Mouse (Mus musculus): Measurements from ENCODE around the gene Krtap4-2.
A peak's percentile ranks its signal among the peaks of the same experiment; 100 is the strongest.
"Not testable (repeated sequence)": the region's sequence is repeated elsewhere in the genome, so short reads cannot be mapped to it uniquely, and the experiment has no call there.

Gene Krtap4-2

GRCm38 (mm10) chr11:99634653-99635134 lies at the start of gene Krtap4-2:
Gene Krtap4-2, minus strand, starts transcription at chr11:99635084.
- DNase-seq (ENCODE audit: low spot score) = no peak

GRCm38 (mm10) chr11:99683481-99683880 lies 48.6 kb upstream of the Krtap4-2 start:
- no peak for DNase-seq (ENCODE audit: low spot score)

DNA sequence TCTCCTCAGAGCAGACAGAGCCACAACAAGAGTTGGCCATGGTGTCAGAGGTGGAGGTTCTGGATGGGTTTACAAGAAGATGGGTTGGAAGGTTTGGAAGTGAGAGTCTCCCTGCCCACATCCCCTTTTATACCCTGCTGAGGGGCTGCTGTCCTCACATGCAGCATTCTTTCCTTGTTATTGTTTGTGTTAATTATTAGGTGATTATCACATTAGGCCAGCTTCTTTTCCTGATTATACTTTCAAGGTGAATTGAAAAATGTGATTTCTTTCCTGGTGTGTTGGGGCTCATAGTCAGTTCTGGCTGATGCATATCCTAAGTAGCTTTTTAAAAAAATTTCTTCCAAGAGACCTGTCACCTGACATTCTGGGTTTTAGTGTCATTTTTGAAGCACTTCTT lies 31.0 kb upstream of the Krtap4-2 start, which contains the start of gene Krtap4-6:
Krtap4-6 (minus strand) TSS at position 101 of the 400 bp plus-strand sequence.
- DNase-seq (ENCODE audit: low spot score) = no peak

DNA sequence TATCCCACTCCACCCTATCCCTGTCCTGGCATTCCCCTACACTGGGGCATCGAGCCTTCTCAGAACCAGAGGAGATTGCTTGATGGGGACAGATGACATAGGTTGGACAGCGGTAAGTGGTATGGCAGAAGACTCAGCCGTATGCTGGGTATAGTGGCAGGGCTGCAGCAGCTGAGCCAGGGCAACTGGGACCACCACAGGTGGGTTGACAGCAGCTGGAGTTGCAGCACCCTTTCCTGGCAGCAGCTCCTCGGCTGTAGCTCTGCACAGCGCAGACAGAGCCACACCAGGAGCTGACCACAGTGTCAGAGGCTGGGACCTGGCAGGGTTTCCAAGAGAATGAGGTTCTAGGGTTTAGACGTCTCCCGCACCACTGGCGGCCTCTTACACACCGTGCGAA lies 27.9 kb upstream of the Krtap4-2 start:
- DNase-seq (ENCODE audit: low spot score) = no peak

GRCm38 (mm10) chr11:99659256-99659655 lies 24.4 kb upstream of the Krtap4-2 start:
- no peak for DNase-seq (ENCODE audit: low spot score)

- not testable (repeated sequence) for DNase-seq (ENCODE audit: low spot score)
Measured at GRCm38 (mm10) chr11:99658467-99659010, 23.7 kb upstream of the Krtap4-2 start, which contains the start of gene Gm11563. Gene Gm11563, minus strand, starts transcription at chr11:99658960.

DNA sequence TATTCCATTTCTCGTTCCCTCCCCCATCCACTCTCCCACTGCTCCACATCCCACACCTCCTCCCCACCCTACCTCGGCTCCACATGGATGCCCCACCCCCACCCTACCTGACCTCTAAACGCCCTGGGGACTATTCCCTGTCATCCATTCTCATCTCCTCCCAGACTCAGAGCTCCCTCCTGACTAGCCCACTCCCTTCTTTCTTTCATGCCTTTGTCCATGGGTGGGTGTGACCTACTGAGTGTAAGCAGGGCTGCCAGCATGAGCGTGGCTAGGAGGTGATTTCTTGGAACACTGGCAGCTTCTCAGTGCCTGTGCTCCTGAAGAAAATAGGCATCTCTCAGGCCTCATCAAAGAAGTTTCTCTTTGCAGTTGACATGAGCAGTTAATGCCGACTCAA lies 22.2 kb upstream of the Krtap4-2 start:
- DNase-seq (ENCODE audit: low spot score) = no peak

GRCm38 (mm10) chr11:99650136-99650535 lies 15.3 kb upstream of the Krtap4-2 start, which contains the start of gene Gm11555:
Gene Gm11555, minus strand, starts transcription at chr11:99650236.
- DNase-seq (ENCODE audit: low spot score) = no peak

- no peak for DNase-seq (ENCODE audit: low spot score)
Measured at GRCm38 (mm10) chr11:99646444-99646843, 11.6 kb upstream of the Krtap4-2 start.

GRCm38 (mm10) chr11:99644351-99644750 lies 9.5 kb upstream of the Krtap4-2 start:
- DNase-seq (ENCODE audit: low spot score) = no peak

GRCm38 (mm10) chr11:99643635-99644139 lies 8.8 kb upstream of the Krtap4-2 start, which contains the start of gene Krtap4-7:
Gene Krtap4-7, minus strand, starts transcription at chr11:99644089.
- DNase-seq (ENCODE audit: low spot score) = not testable (repeated sequence)

- DNase-seq (ENCODE audit: low spot score) = no peak
Measured at GRCm38 (mm10) chr11:99640926-99641325, 6.0 kb upstream of the Krtap4-2 start.

DNA sequence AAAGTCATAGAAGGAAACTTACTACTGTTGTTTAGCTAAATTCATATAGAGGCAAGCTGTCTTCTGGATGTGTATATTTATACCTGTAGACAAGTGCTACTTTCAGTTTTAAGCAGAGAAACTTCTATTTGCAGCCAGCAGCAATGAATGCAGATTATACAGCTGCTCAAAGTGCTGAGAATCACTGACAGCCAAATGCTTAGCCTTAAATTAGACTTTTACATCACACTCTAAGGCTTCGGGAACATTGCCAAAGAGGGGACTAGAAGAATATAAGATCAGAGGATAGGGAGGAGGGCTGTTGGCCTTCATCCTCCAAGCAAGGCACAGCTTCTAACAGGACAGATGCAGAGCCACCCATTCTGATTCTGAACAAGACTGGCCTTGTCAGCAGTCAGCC lies 2.2 kb upstream of the Krtap4-2 start:
- DNase-seq (ENCODE audit: low spot score) = peak; percentile 26

DNA sequence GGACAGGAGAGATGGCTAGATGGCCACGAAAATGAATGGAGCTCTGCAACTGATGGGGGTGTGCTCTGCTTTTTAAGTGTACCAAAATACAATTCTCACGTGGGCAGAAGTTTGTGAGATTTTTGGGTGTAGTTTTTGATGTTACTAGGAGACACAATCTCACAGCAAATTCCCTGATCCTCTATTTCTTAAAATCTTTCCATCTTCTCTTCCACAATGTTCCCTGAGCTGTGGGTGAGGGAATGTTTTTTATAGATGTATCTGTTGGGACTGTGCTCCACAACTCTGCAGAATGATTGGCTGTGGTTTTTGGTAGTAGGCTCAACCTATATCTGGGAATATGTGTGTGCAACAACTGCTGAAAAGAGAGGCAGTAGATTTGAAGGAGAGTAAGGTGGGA lies 1.6 kb downstream of the Krtap4-2 start:
- no peak for DNase-seq (ENCODE audit: low spot score)

- DNase-seq (ENCODE audit: low spot score) = no peak
Measured at GRCm38 (mm10) chr11:99630890-99631289, 4.0 kb downstream of the Krtap4-2 start.

DNA sequence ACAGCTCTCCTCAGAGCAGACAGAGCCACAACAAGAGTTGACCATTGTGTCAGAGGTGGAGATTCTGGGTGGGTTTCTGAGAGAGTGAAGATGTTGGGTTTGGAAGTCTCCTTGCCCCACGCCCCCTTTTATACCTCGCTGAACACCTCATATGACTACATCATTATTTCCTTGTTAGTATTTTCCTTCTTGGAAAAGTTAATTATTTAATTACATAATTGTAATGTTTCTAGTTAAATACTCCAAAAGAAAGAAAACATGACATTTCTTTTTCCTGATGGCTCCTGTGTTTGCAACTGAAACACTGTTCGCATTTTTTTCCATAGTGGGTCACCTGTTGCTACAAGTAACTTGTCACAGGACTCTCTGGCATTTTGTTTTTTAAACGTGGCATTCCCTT lies 6.7 kb downstream of the Krtap4-2 start, which contains the start of gene Krtap4-1:
Krtap4-1 (minus strand) TSS at position 101 of the 400 bp plus-strand sequence.
- no peak for DNase-seq (ENCODE audit: low spot score)

- no peak for DNase-seq (ENCODE audit: low spot score)
Measured at GRCm38 (mm10) chr11:99620335-99620734, 14.5 kb downstream of the Krtap4-2 start, which contains the start of gene Gm11562. Gene Gm11562, minus strand, starts transcription at chr11:99620435.

- no peak for DNase-seq (ENCODE audit: low spot score)
Measured at GRCm38 (mm10) chr11:99614796-99615363, 20.0 kb downstream of the Krtap4-2 start, which contains the start of gene Krtap2-4. Gene Krtap2-4, minus strand, starts transcription at chr11:99614846.

DNA sequence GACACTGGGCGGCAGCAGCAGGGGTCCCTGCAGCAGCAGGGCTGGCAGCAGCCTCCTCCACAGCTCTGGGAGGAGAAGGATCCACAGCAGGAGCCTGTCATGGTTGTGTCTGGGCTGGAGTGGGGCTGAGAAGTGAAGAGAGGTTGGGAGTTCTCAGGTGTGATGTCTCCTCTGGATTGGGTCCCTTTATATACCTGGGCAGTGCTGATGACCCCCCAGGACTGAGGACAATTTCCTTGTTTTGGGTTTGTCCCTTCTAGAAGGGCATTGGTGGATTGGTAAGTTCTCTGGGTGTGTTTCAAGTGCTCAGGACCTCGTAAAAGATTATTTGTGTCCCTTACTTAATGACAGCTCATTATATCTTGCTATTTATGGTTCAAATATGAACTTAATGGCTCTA lies 24.8 kb downstream of the Krtap4-2 start, which contains the start of gene Gm11937:
Gm11937 (minus strand) TSS at position 101 of the 400 bp plus-strand sequence.
- not testable (repeated sequence) for DNase-seq (ENCODE audit: low spot score)

DNA sequence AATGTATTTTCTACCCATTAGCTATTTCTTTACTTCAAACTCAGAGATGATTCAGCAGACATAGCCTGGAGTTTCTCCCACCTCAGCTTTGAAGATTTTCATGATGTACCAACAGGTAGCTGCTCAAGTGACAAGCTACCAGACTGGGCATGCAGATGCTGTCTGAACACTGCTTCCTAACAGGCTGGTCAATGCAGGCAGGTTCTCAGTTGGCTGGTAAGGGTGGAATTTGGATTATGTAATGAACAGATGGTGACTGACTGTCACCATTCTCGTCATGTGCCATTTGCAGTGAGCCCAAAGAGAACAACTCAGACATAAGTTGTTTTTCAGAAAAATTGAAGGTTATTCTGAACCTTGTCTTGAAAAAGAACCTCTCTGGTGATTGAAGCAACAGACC lies 25.8 kb downstream of the Krtap4-2 start:
- DNase-seq (ENCODE audit: low spot score) = peak; percentile 15

- DNase-seq (ENCODE audit: low spot score) = not testable (repeated sequence)
Measured at GRCm38 (mm10) chr11:99603208-99603607, 31.7 kb downstream of the Krtap4-2 start, which contains the start of gene Gm11938. Gene Gm11938, minus strand, starts transcription at chr11:99603308.

- not testable (repeated sequence) for DNase-seq (ENCODE audit: low spot score)
Measured at GRCm38 (mm10) chr11:99597742-99598141, 37.1 kb downstream of the Krtap4-2 start, which contains the start of gene Krtap9-3. Gene Krtap9-3, minus strand, starts transcription at chr11:99598105.

- DNase-seq (ENCODE audit: low spot score) = no peak
Measured at GRCm38 (mm10) chr11:99590981-99591380, 43.9 kb downstream of the Krtap4-2 start, which contains the start of gene Krtap1-3. Gene Krtap1-3, minus strand, starts transcription at chr11:99591339.
